Mouse (Mus musculus): ENCODE measurements around the gene Lsg1. TPM values are rescaled to one million over a fixed set of nuclear protein-coding genes. Genes with fewer than 3 reads are reported as not detected.

Lsg1 gene
- total RNA-seq, 2 experiments from 2014 or later = 16.7 to 20.7 TPM

DNA sequence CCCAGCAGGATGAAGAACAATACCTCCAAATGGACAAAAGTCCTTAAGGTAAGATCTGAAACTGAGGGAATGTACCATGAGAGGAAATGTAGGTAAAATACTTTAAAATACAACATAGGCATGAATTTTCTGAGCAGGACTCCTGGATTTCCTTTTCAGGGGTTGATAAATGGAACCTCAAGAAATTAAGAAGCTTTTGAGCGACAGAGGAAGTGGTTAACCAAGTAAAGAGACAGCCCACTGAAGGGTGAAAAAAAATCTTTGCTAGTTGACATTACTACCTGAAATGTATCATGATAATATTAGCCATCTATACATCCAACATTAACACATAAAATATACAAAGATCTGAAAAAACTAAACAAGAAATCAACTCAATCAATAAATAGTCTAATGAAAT, 52.3 kb downstream of the Lsg1 start:
- no peak overlapping the region for H3K27ac ChIP-seq
- no peak for DNase-seq (ENCODE audit: low spot score in 2 of 2)
- no peak overlapping the region for H3K4me3 ChIP-seq
- no peak for TF ChIP-seq CTCF (conservative IDR thresholded peaks at IDR 0.05)

DNA sequence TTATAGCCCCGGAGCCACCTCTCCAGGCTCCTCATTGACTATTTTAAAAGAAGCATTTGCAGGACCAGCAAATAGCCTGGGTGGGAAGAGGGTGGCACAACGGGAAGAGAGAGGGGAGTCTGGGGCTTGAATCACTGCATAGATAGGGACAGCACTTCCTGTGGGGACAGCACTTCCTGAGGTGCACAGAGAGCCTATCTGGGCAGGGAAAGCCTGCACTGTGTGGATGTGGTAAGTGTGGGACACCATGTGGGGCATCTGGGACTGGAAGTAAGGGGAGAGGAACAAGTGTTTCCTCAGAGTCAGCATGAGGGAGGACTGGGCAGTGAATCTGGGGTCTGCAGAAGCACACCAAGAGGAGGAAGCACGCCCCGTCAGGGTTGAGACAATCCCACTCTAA, 53.8 kb downstream of the Lsg1 start:
- Histone ChIP-seq H3K4me3 (no peak overlapping the region), H3K27ac (no peak overlapping the region)
- DNase-seq (ENCODE audit: low spot score in 2 of 2) = no peak
- TF ChIP-seq CTCF (conservative IDR thresholded peaks at IDR 0.05) = no peak

DNA sequence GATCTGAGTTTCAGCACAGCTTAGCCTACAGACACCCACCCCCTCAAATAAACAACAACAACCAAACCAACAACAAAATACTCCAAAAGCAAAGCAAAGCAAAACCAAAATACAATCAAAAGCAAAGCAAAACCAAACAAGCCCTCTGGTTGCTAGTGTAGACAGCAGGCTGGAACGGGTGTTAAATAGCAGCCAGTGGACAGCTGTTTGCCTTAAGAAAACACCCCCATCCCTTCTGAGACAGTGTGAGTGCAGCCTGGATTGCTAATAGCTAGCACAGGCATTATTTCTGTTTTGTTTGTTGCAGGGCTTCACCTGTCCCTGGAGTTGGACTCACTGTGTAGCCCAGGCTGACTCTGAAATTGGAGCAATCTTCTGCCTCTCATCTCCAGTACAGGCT, 54.5 kb downstream of the Lsg1 start:
- DNase-seq (ENCODE audit: low spot score in 2 of 2) = no peak
- no peak overlapping the region for H3K27ac ChIP-seq
- H3K4me3 ChIP-seq = no peak overlapping the region
- TF ChIP-seq CTCF (conservative IDR thresholded peaks at IDR 0.05) = no peak

- peak; percentile 91 for TF ChIP-seq CTCF (conservative IDR thresholded peaks at IDR 0.05)
- DNase-seq (ENCODE audit: low spot score in 2 of 2) = peak in 1 of 2 experiments; percentile 56
- Histone ChIP-seq H3K4me3 (peak overlapping the region; percentile 17; the same call in 1 of the 2 replicates), H3K27ac (no peak overlapping the region)
Observed at GRCm38 (mm10) chr16:30531761-30532406, 55.5 kb downstream of the Lsg1 start.

DNA sequence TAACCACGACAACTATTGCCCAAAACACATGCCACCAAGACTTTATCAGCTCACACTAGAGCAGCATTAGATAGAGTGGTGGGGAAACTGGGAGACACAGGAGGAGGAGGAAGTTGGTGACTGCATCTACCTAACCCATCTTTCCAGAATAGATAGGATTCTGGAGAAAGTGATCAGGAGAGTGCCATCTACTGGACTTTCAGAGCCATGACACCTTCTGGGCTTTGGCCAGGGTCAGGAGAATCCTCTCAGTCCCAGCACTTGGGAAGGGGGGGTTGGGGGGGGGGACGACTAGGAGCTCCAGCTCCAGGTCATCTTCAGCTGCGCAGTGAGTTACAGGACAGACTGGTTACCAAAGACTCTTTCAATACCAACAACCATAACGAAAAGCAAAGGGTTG, 56.6 kb downstream of the Lsg1 start:
- peak; percentile 81 for TF ChIP-seq CTCF (conservative IDR thresholded peaks at IDR 0.05)
- Histone ChIP-seq H3K27ac (no peak overlapping the region), H3K4me3 (no peak overlapping the region)
- DNase-seq (ENCODE audit: low spot score in 2 of 2) = no peak

DNA sequence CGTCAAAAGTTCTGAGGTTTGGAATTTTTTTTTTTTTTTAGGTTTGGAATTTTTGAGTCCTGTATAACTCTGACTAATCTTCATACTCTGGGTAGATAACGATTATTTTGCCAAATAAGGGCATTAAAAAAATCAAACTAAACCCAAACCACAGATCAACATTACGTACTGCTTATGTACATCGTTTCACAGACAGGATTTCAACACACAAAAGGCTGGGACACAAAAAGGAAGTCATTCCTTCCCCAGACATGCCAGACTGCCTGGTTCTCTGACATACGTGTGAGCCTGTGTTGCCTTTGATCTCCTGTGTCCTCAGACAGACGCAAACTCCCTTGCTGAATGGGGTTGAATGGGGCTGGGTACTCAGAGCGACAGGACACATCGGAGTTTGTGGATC, 59.0 kb downstream of the Lsg1 start:
- no peak for DNase-seq (ENCODE audit: low spot score in 2 of 2)
- no peak for TF ChIP-seq CTCF (conservative IDR thresholded peaks at IDR 0.05)
- Histone ChIP-seq H3K4me3 (no peak overlapping the region), H3K27ac (no peak overlapping the region)

DNA sequence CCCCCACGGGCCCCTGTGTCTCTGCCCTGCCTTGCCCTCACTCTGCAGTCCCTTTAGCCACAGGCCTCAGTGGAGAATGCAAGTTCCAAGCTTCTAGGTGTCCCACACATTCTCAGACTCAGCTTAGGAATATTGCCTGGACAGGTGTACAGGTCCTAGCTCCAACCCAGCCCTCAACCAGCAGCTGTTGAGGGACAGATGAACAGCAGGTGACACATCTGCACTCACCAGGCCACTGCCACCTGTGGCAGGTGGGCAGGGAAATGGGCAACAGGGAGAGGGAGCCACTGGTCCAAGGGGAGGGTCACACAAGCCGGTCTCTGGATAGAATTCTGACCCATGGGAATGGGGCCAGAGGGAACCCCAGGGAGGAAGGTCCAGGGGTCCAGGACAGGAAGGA, 59.5 kb downstream of the Lsg1 start:
- Histone ChIP-seq H3K4me3 (no peak overlapping the region), H3K27ac (no peak overlapping the region)
- TF ChIP-seq CTCF (conservative IDR thresholded peaks at IDR 0.05) = no peak
- no peak for DNase-seq (ENCODE audit: low spot score in 2 of 2)

DNA sequence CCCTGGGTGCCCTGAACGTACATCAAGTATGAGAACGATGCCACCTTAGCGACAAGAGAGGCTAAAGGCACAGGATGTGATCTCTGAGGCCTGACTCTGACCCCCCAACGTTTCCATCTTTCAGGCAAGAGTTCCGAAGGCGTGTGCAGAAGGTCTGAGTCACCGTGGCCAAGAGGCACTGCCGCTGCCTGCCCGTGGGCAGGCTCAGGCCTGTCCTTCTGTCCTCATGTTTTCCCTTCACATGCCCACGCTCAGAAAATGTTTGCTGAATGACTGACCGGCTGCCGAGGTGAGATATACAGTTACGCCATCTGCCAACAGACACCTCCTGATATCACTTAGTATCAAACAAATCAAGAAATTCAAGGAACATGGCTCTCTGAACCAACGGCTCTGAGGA, 61.6 kb downstream of the Lsg1 start:
- H3K27ac ChIP-seq = no peak overlapping the region
- TF ChIP-seq CTCF (conservative IDR thresholded peaks at IDR 0.05) = no peak
- DNase-seq (ENCODE audit: low spot score in 2 of 2) = no peak
- no peak overlapping the region for H3K4me3 ChIP-seq

DNA sequence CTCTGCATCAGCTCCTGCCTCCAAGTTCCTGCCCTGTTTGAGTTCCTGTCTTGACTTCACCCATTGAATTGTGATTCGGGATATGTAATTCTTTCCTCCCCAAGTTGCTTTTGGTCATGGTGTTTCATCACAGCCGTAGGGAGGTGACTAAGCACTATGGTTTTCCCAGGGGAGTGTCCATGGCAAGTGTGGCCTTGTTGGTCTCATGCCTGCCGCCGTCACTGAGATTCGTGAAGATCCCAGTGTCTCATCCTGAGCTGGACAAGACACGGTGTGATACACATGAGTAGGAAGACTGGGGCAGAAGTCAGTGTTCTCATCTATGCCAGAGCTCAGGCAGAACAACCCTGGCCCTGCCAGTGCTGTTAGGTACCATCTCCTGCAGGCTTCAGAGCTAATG, 62.9 kb downstream of the Lsg1 start:
- no peak overlapping the region for H3K27ac ChIP-seq
- no peak for DNase-seq (ENCODE audit: low spot score in 2 of 2)
- no peak overlapping the region for H3K4me3 ChIP-seq
- TF ChIP-seq CTCF (conservative IDR thresholded peaks at IDR 0.05) = no peak

- Histone ChIP-seq H3K27ac (no peak overlapping the region), H3K4me3 (no peak overlapping the region)
- DNase-seq (ENCODE audit: low spot score in 2 of 2) = no peak
- no peak for TF ChIP-seq CTCF (conservative IDR thresholded peaks at IDR 0.05)
Observed at GRCm38 (mm10) chr16:30522253-30522940, 65.0 kb downstream of the Lsg1 start.

DNA sequence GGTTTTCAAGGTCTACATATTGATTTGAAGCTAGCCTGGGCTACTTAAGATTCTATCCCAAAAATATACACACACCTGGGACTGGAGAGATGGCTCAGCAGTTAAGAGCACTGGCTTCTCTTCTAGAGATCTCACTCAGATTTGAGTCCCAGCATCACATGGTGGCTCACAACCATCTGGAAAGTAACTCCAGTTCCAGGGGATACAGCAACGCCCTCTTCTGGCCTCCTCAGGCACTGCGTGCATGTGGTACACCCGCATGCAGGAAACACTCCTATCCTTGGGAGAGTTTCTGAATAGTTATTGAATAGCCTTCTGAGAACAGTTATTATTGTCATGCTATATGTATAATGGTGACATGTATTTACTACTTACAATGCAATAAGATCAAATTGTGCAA, 66.2 kb downstream of the Lsg1 start:
- TF ChIP-seq CTCF (conservative IDR thresholded peaks at IDR 0.05) = peak; percentile 44
- no peak overlapping the region for H3K27ac ChIP-seq
- no peak for DNase-seq (ENCODE audit: low spot score in 2 of 2)
- no peak overlapping the region for H3K4me3 ChIP-seq

GRCm38 (mm10) chr16:30520361-30520823, 67.0 kb downstream of the Lsg1 start:
- peak; percentile 65 to 84 for DNase-seq (ENCODE audit: low spot score in 2 of 2)
- peak; percentile 95 for TF ChIP-seq CTCF (conservative IDR thresholded peaks at IDR 0.05)
- Histone ChIP-seq H3K4me3 (peak overlapping the region; percentile 49), H3K27ac (peak overlapping the region; percentile 73)

- TF ChIP-seq CTCF (conservative IDR thresholded peaks at IDR 0.05) = no peak
- no peak for DNase-seq (ENCODE audit: low spot score in 2 of 2)
- Histone ChIP-seq H3K27ac (no peak overlapping the region), H3K4me3 (no peak overlapping the region)
Observed at GRCm38 (mm10) chr16:30518635-30519034, 68.8 kb downstream of the Lsg1 start.

Data from layer of hippocampus, adult 2 months (tissue).